Mouse (Mus musculus) forebrain, embryonic 15.5 days (tissue): Measurements from ENCODE around the gene Pik3cb. TPM values are rescaled to one million over a fixed set of nuclear protein-coding genes. Genes with fewer than 3 reads are reported as not detected.

Experiments
- ATAC-seq: fragments of 200-750 bp; cut with Nextera tagmentation; replicated peaks from 2 replicates; pipeline ENCODE4 v1.8.0; 2017; ENCODE audit warnings: mild to moderate bottlenecking, moderate TSS enrichment, moderate library complexity
- H3K27ac ChIP-seq: fragments of 300-500 bp; sonication (generic); replicated peaks from 2 replicates; pipeline ENCODE4 v1.5.1; 2015; ENCODE audit warnings: mild to moderate bottlenecking, inconsistent platforms
- H3K27me3 ChIP-seq: fragments of 300-500 bp; sonication (generic); 2 replicates; pipeline ENCODE4 v1.6.1; 2015; ENCODE audit warnings: inconsistent platforms
- H3K36me3 ChIP-seq: fragments of 300-500 bp; sonication (generic); 2 replicates; pipeline ENCODE4 v1.6.1; 2015; ENCODE audit warnings: mild to moderate bottlenecking, inconsistent platforms
- H3K4me1 ChIP-seq: fragments of 300-500 bp; sonication (generic); 2 replicates; pipeline ENCODE4 v1.6.1; 2015; ENCODE audit warnings: inconsistent platforms
- H3K4me2 ChIP-seq: fragments of 300-500 bp; sonication (generic); replicated peaks from 2 replicates; pipeline ENCODE4 v1.6.1; 2015; ENCODE audit warnings: mild to moderate bottlenecking, inconsistent platforms
- H3K4me3 ChIP-seq: fragments of 300-500 bp; sonication (generic); 2 replicates; pipeline ENCODE4 v1.5.1; 2015; ENCODE audit warnings: mild to moderate bottlenecking, inconsistent platforms
- H3K9ac ChIP-seq: fragments of 300-500 bp; sonication (generic); replicated peaks from 2 replicates; pipeline ENCODE4 v1.6.1; 2015; ENCODE audit warnings: mild to moderate bottlenecking, inconsistent platforms
- H3K9me3 ChIP-seq: fragments of 300-500 bp; sonication (generic); 2 replicates; pipeline ENCODE4 v1.6.1; 2016; ENCODE audit warnings: inconsistent platforms
- WGBS: fragments of 180-500 bp; shearing (Covaris S2); methylation state at CpG from one replicate; pipeline ENCODE4 v1.1.7; 2015; ENCODE audit warnings: mixed read lengths; 5-methylcytosine and 5-hydroxymethylcytosine counted together
- polyA plus RNA-seq: library from polyadenylated mRNA; unstranded; fragments of >200 nt; fragmentation: Nextera tagmentation; extraction: Ambion mirVana; gene quantifications from 2 replicates; pipeline ENCODE4 v1.2.1, GENCODE M21; 2015

The Pik3cb gene
- polyA plus RNA-seq, 1 experiment from 2014 or later: 3.7 TPM

DNA sequence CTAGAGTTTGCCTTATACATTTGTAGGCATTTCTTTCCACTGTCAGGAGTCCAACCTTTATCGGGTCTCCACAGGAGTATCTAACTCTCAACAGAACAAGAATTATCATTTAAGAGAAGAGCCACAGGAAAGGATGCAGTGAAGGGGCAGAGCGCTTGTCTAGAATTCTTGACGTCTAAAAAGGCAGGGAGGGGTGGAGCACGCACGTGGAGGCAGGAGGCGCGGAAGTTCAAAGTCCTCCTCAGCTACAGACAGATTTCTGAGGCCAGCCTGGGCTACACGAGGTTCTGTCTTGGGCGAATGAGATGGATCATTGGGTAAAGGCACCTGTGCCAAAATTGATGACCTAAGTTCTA, 23.7 kb upstream of the Pik3cb start:
- H3K9ac ChIP-seq: no peak overlapping the region
- peaks cover 17% of the 10 kb centered on the region for H3K4me1 ChIP-seq
- no peaks in the 10 kb centered on the region for H3K36me3 ChIP-seq
- H3K27ac ChIP-seq: peak overlapping the region; percentile 38; the same call in 1 of the 2 replicates
- H3K9me3 ChIP-seq: no peaks in the 10 kb centered on the region
- H3K4me3 ChIP-seq: no peak overlapping the region
- no peak for ATAC-seq
- H3K4me2 ChIP-seq: no peak overlapping the region
- 47% methylated on average over 9 of the region's 9 CpGs for WGBS
- H3K27me3 ChIP-seq: no peaks in the 10 kb centered on the region

DNA sequence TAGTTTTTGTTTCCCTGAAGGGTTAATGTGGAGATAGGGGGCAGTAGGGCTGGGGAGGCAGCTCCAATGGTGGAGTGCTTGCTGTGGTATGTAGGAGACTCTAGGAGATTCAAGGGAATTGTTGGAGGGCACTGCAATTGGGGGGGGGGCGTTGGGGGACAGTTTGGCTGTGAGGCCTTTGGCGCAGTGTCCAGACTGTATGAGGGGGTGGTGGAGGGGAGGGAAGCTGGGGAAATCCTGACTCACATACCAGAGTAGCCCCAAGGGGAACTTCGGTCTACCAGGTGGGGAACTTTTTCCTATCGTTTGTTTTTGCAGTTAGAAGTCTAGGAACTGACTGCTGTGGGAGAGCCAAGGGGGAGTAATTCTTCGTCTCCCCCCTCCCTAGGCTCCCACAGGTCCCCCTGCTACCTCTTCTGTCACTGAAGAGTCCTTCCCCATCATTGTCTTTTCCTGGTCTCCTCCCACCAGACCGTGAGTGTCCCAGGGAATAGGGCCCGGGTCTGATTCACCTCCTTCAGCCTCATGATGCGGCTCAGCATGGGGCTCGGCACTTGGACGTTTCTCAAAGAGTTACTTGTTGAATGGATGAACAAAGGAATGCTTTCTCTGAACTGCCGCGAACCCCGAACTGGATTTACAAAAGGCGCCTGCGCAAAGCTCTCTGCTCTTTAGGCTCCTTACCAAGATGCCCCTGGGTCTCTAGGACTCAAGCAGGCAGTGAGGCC, 23.2 kb upstream of the Pik3cb start:
- Histone ChIP-seq H3K4me3 (no peak overlapping the region), H3K4me2 (peak overlapping the region; percentile 23), H3K36me3 (no peaks in the 10 kb centered on the region), H3K27ac (peak overlapping the region; percentile 40), H3K27me3 (no peaks in the 10 kb centered on the region), H3K4me1 (peaks cover 17% of the 10 kb centered on the region), H3K9ac (no peak overlapping the region), H3K9me3 (no peaks in the 10 kb centered on the region)
- peak; percentile 70 for ATAC-seq
- WGBS: 4% methylated on average over 15 of the region's 15 CpGs

DNA sequence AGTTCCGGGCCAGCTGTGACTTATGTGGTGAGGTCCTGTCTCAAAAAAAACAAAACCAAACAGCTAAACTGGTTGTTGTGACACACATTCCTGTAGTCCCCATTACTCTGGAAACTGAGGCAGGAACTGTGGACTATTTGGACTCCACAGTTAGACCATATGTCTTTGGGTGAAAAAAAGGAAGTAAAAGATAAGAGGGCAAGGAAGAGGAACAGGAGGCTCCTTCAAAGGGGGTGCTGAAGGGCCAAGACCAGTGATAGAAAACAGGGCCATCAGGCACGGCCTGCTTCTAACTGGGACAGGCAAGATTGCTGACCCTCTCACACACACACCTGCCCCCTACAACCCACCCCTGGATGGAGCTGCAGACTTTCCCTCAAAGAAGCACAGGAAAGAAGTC, 22.4 kb upstream of the Pik3cb start:
- no peaks in the 10 kb centered on the region for H3K27me3 ChIP-seq
- 0 out of 2 replicates have a peak, but pooled peaks have one; percentile 14 for ATAC-seq
- H3K9me3 ChIP-seq: no peaks in the 10 kb centered on the region
- H3K36me3 ChIP-seq: no peaks in the 10 kb centered on the region
- no peak overlapping the region for H3K9ac ChIP-seq
- no peak overlapping the region for H3K4me2 ChIP-seq
- WGBS: 99% methylated on average over 2 of the region's 2 CpGs
- H3K4me1 ChIP-seq: peaks cover 17% of the 10 kb centered on the region
- no peak overlapping the region for H3K4me3 ChIP-seq
- no peak overlapping the region for H3K27ac ChIP-seq

DNA sequence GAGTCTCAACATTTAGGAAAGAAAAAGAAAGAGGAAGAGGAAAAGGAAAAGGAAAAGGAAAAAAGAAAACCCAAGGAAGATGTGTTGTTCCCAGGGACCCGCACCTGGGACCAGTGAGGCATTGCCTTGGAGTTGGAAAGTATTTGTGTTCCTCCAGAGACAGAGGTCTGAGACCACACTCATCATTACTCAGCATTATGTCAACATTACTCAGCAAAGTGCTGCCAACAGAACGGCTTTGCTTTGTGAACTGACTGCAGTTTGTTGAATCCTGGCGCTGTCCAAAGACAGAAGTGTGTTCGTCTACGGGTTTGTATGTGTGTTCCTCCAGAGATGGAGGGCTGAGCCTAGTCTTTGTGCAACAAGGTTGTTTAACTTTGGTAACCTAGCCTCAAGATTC, 20.4 kb upstream of the Pik3cb start:
- H3K4me1 ChIP-seq: peaks cover 17% of the 10 kb centered on the region
- no peaks in the 10 kb centered on the region for H3K9me3 ChIP-seq
- no peak overlapping the region for H3K9ac ChIP-seq
- no peak overlapping the region for H3K27ac ChIP-seq
- no peak overlapping the region for H3K4me3 ChIP-seq
- no peaks in the 10 kb centered on the region for H3K27me3 ChIP-seq
- ATAC-seq: no peak
- WGBS: 93% methylated on average over 5 of the region's 5 CpGs
- H3K4me2 ChIP-seq: no peak overlapping the region
- no peaks in the 10 kb centered on the region for H3K36me3 ChIP-seq

DNA sequence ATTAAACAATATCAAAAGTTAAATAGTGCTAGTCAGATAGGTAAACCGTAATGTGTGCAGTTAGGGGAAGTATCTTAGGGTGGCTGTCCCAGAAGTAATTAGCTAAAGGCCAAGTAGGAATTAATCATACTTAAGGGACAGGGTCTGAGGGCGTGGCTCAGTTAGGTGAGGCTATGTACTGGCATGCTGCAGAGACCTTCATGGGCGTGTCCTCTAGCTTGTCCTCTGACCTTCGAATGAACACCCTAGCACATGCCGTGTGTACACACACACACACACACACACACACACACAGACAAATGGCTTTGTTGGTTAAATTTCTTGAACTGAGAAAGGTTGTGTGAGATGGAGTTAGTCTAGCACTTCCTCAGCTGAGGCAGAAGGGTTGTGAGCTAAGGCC, 19.5 kb upstream of the Pik3cb start:
- Histone ChIP-seq H3K36me3 (no peaks in the 10 kb centered on the region), H3K27ac (no peak overlapping the region), H3K4me2 (no peak overlapping the region), H3K27me3 (no peaks in the 10 kb centered on the region), H3K4me3 (no peak overlapping the region), H3K9ac (no peak overlapping the region), H3K9me3 (no peaks in the 10 kb centered on the region), H3K4me1 (peaks cover 16% of the 10 kb centered on the region)
- no peak for ATAC-seq
- 91% methylated on average over 5 of the region's 5 CpGs for WGBS

DNA sequence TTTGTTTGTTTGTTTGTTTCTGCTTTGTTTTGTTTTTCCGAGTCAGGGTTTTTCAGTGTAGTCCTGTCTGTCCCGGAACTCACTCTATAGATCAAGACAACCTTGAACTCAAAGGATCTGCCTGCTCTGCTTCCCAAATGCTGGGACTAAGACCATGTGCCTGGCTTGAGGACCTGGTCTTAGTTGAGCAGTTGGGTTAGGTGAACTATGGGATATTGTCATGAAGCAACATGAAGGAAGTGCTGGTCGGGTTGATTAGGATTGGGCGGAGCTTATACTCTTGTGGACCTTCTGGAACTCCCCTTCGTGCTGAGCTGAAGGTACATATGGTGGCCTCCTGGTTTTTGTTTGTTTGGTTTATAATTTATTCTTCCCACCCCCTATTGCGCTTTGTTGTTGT, 18.3 kb upstream of the Pik3cb start:
- H3K4me1 ChIP-seq: peaks cover 7% of the 10 kb centered on the region
- WGBS: 90% methylated on average over 6 of the region's 6 CpGs
- no peak for ATAC-seq

DNA sequence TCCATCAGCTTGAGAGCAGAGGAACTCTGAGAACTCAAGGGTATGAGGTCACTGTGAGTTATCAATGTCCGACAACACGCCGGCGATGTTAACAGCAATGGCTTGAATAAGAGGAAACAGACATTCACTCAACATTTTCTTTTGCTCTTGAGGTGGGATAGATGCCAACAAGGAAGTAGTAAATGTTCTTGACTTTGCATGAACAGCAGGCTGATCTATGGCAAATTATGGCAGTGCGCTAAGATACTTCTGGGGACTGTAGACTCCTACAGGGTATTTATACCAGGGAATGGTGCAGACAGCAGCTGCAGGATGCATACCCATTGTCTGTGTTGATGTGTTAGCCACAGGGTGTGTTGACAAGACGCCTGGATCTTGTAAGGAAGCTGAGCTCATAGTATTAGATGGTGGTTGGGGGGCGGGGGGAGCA, 17.8 kb upstream of the Pik3cb start:
- H3K4me2 ChIP-seq: no peak overlapping the region
- 78% methylated on average over 7 of the region's 7 CpGs for WGBS
- peaks cover 4% of the 10 kb centered on the region; the same call in 1 of the 2 replicates for H3K4me1 ChIP-seq
- H3K27ac ChIP-seq: no peak overlapping the region
- no peak overlapping the region for H3K9ac ChIP-seq
- no peaks in the 10 kb centered on the region for H3K36me3 ChIP-seq
- no peak overlapping the region for H3K4me3 ChIP-seq
- no peak for ATAC-seq
- H3K27me3 ChIP-seq: no peaks in the 10 kb centered on the region
- H3K9me3 ChIP-seq: no peaks in the 10 kb centered on the region

More for the DNA sequence above, 18.3 kb upstream of the Pik3cb start:
- Histone ChIP-seq H3K27ac (no peak overlapping the region), H3K4me2 (no peak overlapping the region), H3K27me3 (no peaks in the 10 kb centered on the region), H3K9me3 (no peaks in the 10 kb centered on the region), H3K4me3 (no peak overlapping the region), H3K36me3 (no peaks in the 10 kb centered on the region), H3K9ac (no peak overlapping the region)

DNA sequence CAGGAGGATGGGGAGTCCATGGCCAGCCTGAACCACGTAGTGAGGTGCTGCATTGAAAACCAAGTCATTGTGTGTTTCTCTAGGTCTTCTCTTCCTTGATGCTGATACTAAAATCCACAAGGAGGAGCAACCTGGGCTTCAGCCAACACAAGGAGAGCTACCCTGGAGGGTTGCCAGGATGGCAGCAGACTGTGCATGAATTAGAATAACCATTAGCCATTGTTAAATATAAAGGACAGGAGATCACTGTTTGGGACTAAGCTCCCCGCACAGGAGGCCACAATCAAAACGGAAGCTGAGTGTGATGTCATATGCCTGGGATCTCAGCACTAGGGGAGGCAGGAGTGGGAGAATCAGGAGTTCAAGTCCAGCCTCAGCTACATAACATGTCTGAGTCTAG, 13.2 kb upstream of the Pik3cb start:
- no peaks in the 10 kb centered on the region for H3K36me3 ChIP-seq
- H3K4me3 ChIP-seq: no peak overlapping the region
- no peak overlapping the region for H3K9ac ChIP-seq
- H3K4me2 ChIP-seq: no peak overlapping the region
- no peaks in the 10 kb centered on the region for H3K9me3 ChIP-seq
- WGBS: 10% methylated on average over 3 of the region's 3 CpGs
- ATAC-seq: peak; percentile 55
- no peaks in the 10 kb centered on the region for H3K27me3 ChIP-seq
- peak overlapping the region; percentile 38 for H3K27ac ChIP-seq
- peaks cover 10% of the 10 kb centered on the region; the same call in 1 of the 2 replicates for H3K4me1 ChIP-seq

DNA sequence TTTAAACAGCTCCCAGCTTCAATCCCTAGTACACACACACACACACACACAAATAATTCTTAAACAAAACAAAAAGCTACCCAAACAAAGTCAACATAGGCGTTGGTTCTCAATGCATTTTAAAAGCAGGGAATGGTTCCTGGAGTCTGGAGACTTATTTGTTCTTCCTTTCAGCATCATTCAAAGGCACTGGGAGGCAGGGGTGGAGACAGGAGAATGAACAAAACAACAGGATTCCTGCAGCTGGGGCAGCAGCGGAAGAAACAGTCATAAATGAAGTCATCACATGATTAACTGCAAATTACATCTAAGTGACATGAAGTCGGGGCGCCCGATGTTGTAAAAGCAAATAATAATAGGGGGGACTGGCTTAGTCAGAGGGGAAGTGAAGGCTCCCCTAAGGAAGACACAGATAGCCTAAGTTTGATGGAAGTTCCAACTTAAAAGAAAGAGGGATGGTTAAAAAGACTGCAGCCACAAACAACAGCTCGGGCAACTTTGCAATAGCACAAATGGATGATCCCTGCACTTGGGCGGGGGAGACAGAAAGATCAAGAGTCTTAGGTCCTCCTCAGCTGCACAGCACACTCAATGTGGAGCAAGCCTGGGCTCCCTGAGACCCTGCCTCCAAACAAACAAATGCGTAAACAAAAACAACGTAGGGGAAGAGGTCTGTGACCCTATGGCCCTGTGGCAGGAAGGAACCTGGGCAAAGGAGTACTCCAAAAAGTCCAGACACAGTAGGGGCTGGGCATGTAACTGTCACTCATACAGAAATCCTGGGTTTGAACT, 12.5 kb upstream of the Pik3cb start:
- ATAC-seq: peak; percentile 16; the same call in 1 of the 2 replicates
- peak overlapping the region; percentile 38 for H3K27ac ChIP-seq

DNA sequence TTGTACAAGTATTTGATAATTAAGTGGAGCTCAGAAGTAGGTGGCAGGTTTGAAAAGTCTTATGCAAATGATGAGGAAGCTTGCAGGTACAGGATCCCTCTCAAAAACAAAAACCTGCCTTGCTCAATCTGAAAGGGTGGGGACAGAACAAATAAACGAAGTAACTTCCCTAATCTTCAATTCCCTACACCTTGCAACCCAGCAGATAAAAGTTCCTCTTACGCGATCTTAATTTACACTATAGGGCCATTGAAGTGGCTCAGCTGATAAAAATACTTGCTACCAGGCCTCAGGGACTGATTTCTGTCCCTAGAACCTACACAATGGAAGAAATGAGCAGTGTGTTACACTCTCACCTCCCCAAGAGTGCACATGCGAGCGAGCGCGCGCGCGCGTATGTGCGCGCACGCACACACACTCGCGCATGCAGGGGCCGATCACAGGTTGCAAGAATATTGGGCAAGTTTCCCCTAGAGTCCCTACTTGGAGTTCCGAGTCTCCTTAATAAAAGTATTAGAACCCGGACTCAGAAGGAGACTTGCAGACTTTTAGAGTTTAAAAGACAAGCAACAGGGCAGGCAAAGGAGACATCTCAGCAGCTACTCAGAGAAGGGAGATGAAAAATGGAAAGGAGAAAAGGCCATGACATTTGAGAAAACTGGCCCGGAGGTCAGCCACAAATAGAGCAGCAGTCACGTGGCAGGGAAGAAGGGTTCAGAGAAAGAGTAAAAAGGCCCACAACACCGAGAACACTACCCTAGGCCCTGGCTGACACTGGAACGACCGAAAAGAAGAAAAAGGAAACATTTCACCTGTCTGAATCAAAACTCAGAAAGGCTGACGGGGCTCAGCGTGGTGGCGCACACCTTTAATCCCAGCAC, 6.7 kb upstream of the Pik3cb start:
- H3K4me1 ChIP-seq: no peaks in the 10 kb centered on the region
- no peaks in the 10 kb centered on the region for H3K36me3 ChIP-seq
- H3K4me2 ChIP-seq: no peak overlapping the region
- WGBS: 89% methylated on average over 27 of the region's 27 CpGs
- no peaks in the 10 kb centered on the region for H3K27me3 ChIP-seq
- no peak for ATAC-seq
- no peak overlapping the region for H3K4me3 ChIP-seq
- no peaks in the 10 kb centered on the region for H3K9me3 ChIP-seq
- no peak overlapping the region for H3K9ac ChIP-seq
- H3K27ac ChIP-seq: no peak overlapping the region

More for the DNA sequence above, 12.5 kb upstream of the Pik3cb start:
- Histone ChIP-seq H3K4me3 (no peak overlapping the region), H3K27me3 (no peaks in the 10 kb centered on the region), H3K9me3 (no peaks in the 10 kb centered on the region), H3K9ac (no peak overlapping the region), H3K4me1 (peaks cover 10% of the 10 kb centered on the region; the same call in 1 of the 2 replicates), H3K36me3 (no peaks in the 10 kb centered on the region), H3K4me2 (no peak overlapping the region)
- WGBS: 31% methylated on average over 9 of the region's 9 CpGs

DNA sequence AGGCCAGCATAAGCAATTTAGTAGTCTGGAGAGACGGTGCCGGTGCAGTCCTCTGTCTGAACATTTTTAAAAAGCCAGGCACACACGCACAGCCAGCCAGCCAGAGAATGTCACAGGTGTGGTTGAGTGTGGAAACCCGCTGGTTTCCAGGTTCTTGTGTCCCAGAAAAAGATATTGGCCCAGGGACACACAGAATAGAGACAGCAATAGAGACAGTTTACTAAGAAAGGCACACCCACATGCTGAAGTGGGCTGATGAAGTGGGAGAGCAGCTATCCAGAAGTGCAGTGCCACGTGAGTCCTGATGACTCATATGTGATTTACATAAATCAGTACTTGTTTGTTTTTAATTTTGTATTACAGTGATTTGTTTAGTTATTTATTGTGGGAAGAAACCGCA, 5.3 kb upstream of the Pik3cb start:
- no peak overlapping the region for H3K27ac ChIP-seq
- H3K9me3 ChIP-seq: no peaks in the 10 kb centered on the region
- no peaks in the 10 kb centered on the region for H3K36me3 ChIP-seq
- H3K4me3 ChIP-seq: no peak overlapping the region
- H3K27me3 ChIP-seq: peaks cover 4% of the 10 kb centered on the region; the same call in 1 of the 2 replicates
- H3K4me1 ChIP-seq: peaks cover 7% of the 10 kb centered on the region
- no peak for ATAC-seq
- H3K4me2 ChIP-seq: no peak overlapping the region
- 59% methylated on average over 6 of the region's 6 CpGs for WGBS
- H3K9ac ChIP-seq: no peak overlapping the region
